Comparison of ENCODE assay signal across 29 mouse cellular contexts in genomic region chr4:132728233-132728632, GRCm38 (mm10). TPM values are rescaled to one million over a fixed set of nuclear protein-coding genes. Genes with fewer than 3 reads are reported as not detected.
DNase-seq lines count a peak whose midpoint lies in the region; ATAC-seq and TF ChIP-seq lines count a peak whose summit lies in the region.
"Had no signal": no experiment of that assay in that cellular context is flagged by ENCODE, and none has a peak within 500 bp of the region (broad histone marks: within the 10 kb centered on the region; RNA-seq: fewer than 3 reads in every experiment).

No protein-coding gene starts in this region.

- TF ChIP-seq EP300 in MEL (IDR thresholded peaks at IDR 0.05; ENCODE audit: low read depth in 1 of 2, low read length in 2 of 2) = no peak

- TF ChIP-seq CTCF in MEL (IDR thresholded peaks at IDR 0.05 in 2 of 3, conservative IDR thresholded peaks at IDR 0.05 in 1 of 3; ENCODE audit: control insufficient read depth in 1 of 3, insufficient read depth in 1 of 3, low read depth in 2 of 3, low read length in 3 of 3, poor library complexity in 1 of 3, severe bottlenecking in 1 of 3) = no peak

- no peaks in the 10 kb centered on the region for H3K27me3 ChIP-seq in heart, embryonic 10.5 days (ENCODE audit: insufficient read depth, poor library complexity, severe bottlenecking)
- H3K27me3 ChIP-seq in midbrain, embryonic 11.5 days (ENCODE audit: control insufficient read depth, insufficient read depth, low read length) = no peaks in the 10 kb centered on the region
- H3K27me3 ChIP-seq in midbrain, embryonic 16.5 days (ENCODE audit: control insufficient read depth, insufficient read depth, low read depth, low read length) = no peaks in the 10 kb centered on the region
- H3K27me3 ChIP-seq in MEL (ENCODE audit: control insufficient read depth in 1 of 2, insufficient read depth in 2 of 2, low read length in 2 of 2) = no peaks in the 10 kb centered on the region
- no peaks in the 10 kb centered on the region for H3K27me3 ChIP-seq in hindbrain, embryonic 12.5 days
- H3K27me3 ChIP-seq: CH12.LX; embryonic facial prominence, embryonic 13.5 days; embryonic facial prominence, embryonic 15.5 days; forebrain, embryonic 12.5 days; forebrain, embryonic 15.5 days had no signal

- peaks cover 15% of the 10 kb centered on the region for H3K36me3 ChIP-seq in heart, embryonic 10.5 days
- H3K36me3 ChIP-seq in midbrain, embryonic 11.5 days (ENCODE audit: control insufficient read depth, insufficient read depth, low read length) = peaks cover 3% of the 10 kb centered on the region; the same call in 1 of the 2 replicates
- peaks cover 3% of the 10 kb centered on the region; the same call in 1 of the 2 replicates for H3K36me3 ChIP-seq in midbrain, embryonic 16.5 days (ENCODE audit: control insufficient read depth, insufficient read depth, low read length)
- peaks cover 0 to 5% of the 10 kb centered on the region in 2 experiments; a peak in 2 of 4 replicates for H3K36me3 ChIP-seq in MEL (ENCODE audit: control insufficient read depth in 1 of 2, insufficient read depth in 2 of 2, low read length in 2 of 2)
- H3K36me3 ChIP-seq in hindbrain, embryonic 12.5 days = peaks cover 33% of the 10 kb centered on the region

- H3K4me2 ChIP-seq in midbrain, embryonic 11.5 days = no peak overlapping the region
- H3K4me2 ChIP-seq in midbrain, embryonic 16.5 days (ENCODE audit: low read length) = no peak overlapping the region
- H3K4me2 ChIP-seq in hindbrain, embryonic 12.5 days (replicated peaks) = no peak overlapping the region
- H3K4me2 ChIP-seq: embryonic facial prominence, embryonic 13.5 days; embryonic facial prominence, embryonic 15.5 days; forebrain, embryonic 12.5 days; forebrain, embryonic 15.5 days had no signal

- no peak overlapping the region for H3K27ac ChIP-seq in heart, embryonic 10.5 days
- no peak overlapping the region for H3K27ac ChIP-seq in midbrain, embryonic 11.5 days (ENCODE audit: low read depth, low read length)
- no peak overlapping the region for H3K27ac ChIP-seq in midbrain, embryonic 16.5 days (ENCODE audit: low read length)
- H3K27ac ChIP-seq in MEL (ENCODE audit: control insufficient read depth, low read depth, low read length) = no peak overlapping the region
- no peak overlapping the region for H3K27ac ChIP-seq in hindbrain, embryonic 12.5 days
- H3K27ac ChIP-seq: embryonic facial prominence, embryonic 13.5 days; embryonic facial prominence, embryonic 15.5 days; forebrain, embryonic 10.5 days; forebrain, embryonic 12.5 days; forebrain, embryonic 15.5 days had no signal

- no peaks in the 10 kb centered on the region for H3K79me2 ChIP-seq in MEL (ENCODE audit: control insufficient read depth, insufficient read depth, low read length, poor library complexity)

- ATAC-seq in midbrain, embryonic 11.5 days (ENCODE audit: low FRiP score) = no peak
- no peak for ATAC-seq in midbrain, embryonic 16.5 days
- ATAC-seq in granulocyte monocyte progenitor cell, adult 5-6 weeks (replicated peaks; ENCODE audit: poor library complexity, severe bottlenecking) = 0 out of 2 replicates have a peak, but pooled peaks have one; percentile 10
- ATAC-seq in hindbrain, embryonic 12.5 days (ENCODE audit: low FRiP score) = no peak
- ATAC-seq: CD4-positive, CD25-positive, alpha-beta regulatory T cell, adult 4 months; forebrain, embryonic 15.5 days; forebrain, postnatal 0 days had no signal

- no peak overlapping the region for H3K9ac ChIP-seq in midbrain, embryonic 11.5 days (ENCODE audit: low read length)
- no peak overlapping the region for H3K9ac ChIP-seq in midbrain, embryonic 16.5 days (ENCODE audit: low read depth, low read length)
- no peak overlapping the region for H3K9ac ChIP-seq in MEL (ENCODE audit: control insufficient read depth, low read depth, low read length, poor library complexity, severe bottlenecking)
- H3K9ac ChIP-seq in hindbrain, embryonic 12.5 days = no peak overlapping the region
- H3K9ac ChIP-seq: embryonic facial prominence, embryonic 13.5 days; embryonic facial prominence, embryonic 15.5 days; forebrain, embryonic 12.5 days; forebrain, embryonic 15.5 days; forebrain, postnatal 0 days had no signal

- WGBS in heart, embryonic 10.5 days = 79% methylated on average over 8 of the region's 8 CpGs
- WGBS in midbrain, embryonic 11.5 days = 89% methylated on average over 8 of the region's 8 CpGs
- 90% methylated on average over 8 of the region's 8 CpGs for WGBS in midbrain, embryonic 16.5 days
- 92% methylated on average over 8 of the region's 8 CpGs for WGBS in hindbrain, embryonic 12.5 days

- peaks cover 24% of the 10 kb centered on the region for H3K4me1 ChIP-seq in heart, embryonic 10.5 days
- H3K4me1 ChIP-seq in midbrain, embryonic 11.5 days (ENCODE audit: control insufficient read depth, insufficient read depth, low read length) = peaks cover 4% of the 10 kb centered on the region
- peaks cover 3% of the 10 kb centered on the region for H3K4me1 ChIP-seq in midbrain, embryonic 16.5 days (ENCODE audit: control insufficient read depth, insufficient read depth, low read length)
- H3K4me1 ChIP-seq in MEL (ENCODE audit: control insufficient read depth in 1 of 2, insufficient read depth in 2 of 2, low read length in 2 of 2) = peaks cover 0 to 15% of the 10 kb centered on the region in 2 experiments; a peak in 2 of 4 replicates
- peaks cover 11% of the 10 kb centered on the region for H3K4me1 ChIP-seq in hindbrain, embryonic 12.5 days

- DNase-seq in heart, adult 11 months = peak; percentile 83
- DNase-seq in heart, embryonic 10.5 days (ENCODE audit: low spot score) = no peak
- DNase-seq in midbrain, embryonic 11.5 days (ENCODE audit: low spot score, missing footprints) = peak; percentile 65
- peak; percentile 43 for DNase-seq in MEL (ENCODE audit: low read depth, low spot score)
- DNase-seq in adipocyte (ENCODE audit: low spot score) = no peak
- DNase-seq: adrenal gland, adult 8-10 months; adrenal gland, postnatal 14 days; adrenal gland, postnatal 36 days; B cell, adult 2 months; cerebellum, adult 11 months; cerebellum, adult 18-20 months; cerebellum, adult 8-10 months; cerebellum, adult 9-11 months; cerebellum, postnatal 14 days; cerebellum, postnatal 36 days; embryo, embryonic 11 days; forebrain, postnatal 0 days had no signal

- no peak for TF ChIP-seq RAD21 in MEL (IDR thresholded peaks at IDR 0.05; ENCODE audit: low read depth, low read length)

- no peak for TF ChIP-seq POLR2A in MEL (IDR thresholded peaks at IDR 0.05; ENCODE audit: control insufficient read depth in 1 of 2, insufficient read depth in 1 of 2, low read depth in 1 of 2, low read length in 2 of 2, poor library complexity in 1 of 2)

- no peak overlapping the region for H3K4me3 ChIP-seq in heart, embryonic 10.5 days
- no peak overlapping the region for H3K4me3 ChIP-seq in midbrain, embryonic 11.5 days (ENCODE audit: low read depth, low read length)
- no peak overlapping the region for H3K4me3 ChIP-seq in midbrain, embryonic 16.5 days (ENCODE audit: low read depth, low read length)
- no peak overlapping the region for H3K4me3 ChIP-seq in MEL (ENCODE audit: control insufficient read depth in 1 of 2, insufficient read depth in 1 of 2, low read depth in 2 of 2, low read length in 2 of 2)
- H3K4me3 ChIP-seq in hindbrain, embryonic 12.5 days = no peak overlapping the region
- H3K4me3 ChIP-seq: embryonic facial prominence, embryonic 13.5 days; embryonic facial prominence, embryonic 15.5 days; erythroblast, embryonic 14.5 days; forebrain, embryonic 10.5 days; forebrain, embryonic 12.5 days; forebrain, embryonic 15.5 days had no signal

- H3K9me3 ChIP-seq in heart, embryonic 10.5 days = no peaks in the 10 kb centered on the region
- no peaks in the 10 kb centered on the region for H3K9me3 ChIP-seq in midbrain, embryonic 11.5 days (ENCODE audit: control insufficient read depth, low read length)
- H3K9me3 ChIP-seq in midbrain, embryonic 16.5 days (replicated peaks; ENCODE audit: control insufficient read depth, low read length, poor library complexity, severe bottlenecking) = no peaks in the 10 kb centered on the region
- no peaks in the 10 kb centered on the region for H3K9me3 ChIP-seq in MEL (replicated peaks; ENCODE audit: insufficient read depth, low read length)
- H3K9me3 ChIP-seq in hindbrain, embryonic 12.5 days (replicated peaks) = no peaks in the 10 kb centered on the region
- H3K9me3 ChIP-seq: embryonic facial prominence, embryonic 13.5 days; embryonic facial prominence, embryonic 15.5 days; forebrain, embryonic 10.5 days; forebrain, embryonic 12.5 days; forebrain, embryonic 15.5 days; G1E had no signal

RNA-seq across cellular contexts. Expression of gene Xkr8, which starts 4.1 kb away (rescaled TPM):
- 4.8 and 5.4 TPM in 2 replicates for polyA plus RNA-seq in heart, embryonic 10.5 days (2016; fragmentation: Nextera tagmentation; extraction: Ambion mirVana)
- 3.5 and 4.5 TPM in 2 replicates for polyA plus RNA-seq in midbrain, embryonic 11.5 days (2014; fragmentation: Nextera tagmentation; extraction: Ambion mirVana)
- polyA plus RNA-seq in midbrain, embryonic 16.5 days (2015; fragmentation: Nextera tagmentation; extraction: Ambion mirVana) = 4.8 and 7.1 TPM in 2 replicates
- total RNA-seq in MEL (2012; rRNA removed) = 2.4 and 2.8 TPM in 2 replicates
- polyA plus RNA-seq in MEL (2012; ENCODE audit: insufficient read depth in 1 of 2, insufficient read length in 2 of 2, low read depth in 1 of 2, low replicate concordance in 2 of 2, missing spikeins in 1 of 2) = 1 to 10 TPM in 1 of 2 experiments, not detected in 1; 3.9 TPM
- 2.9 and 4.4 TPM in 2 replicates for total RNA-seq in granulocyte monocyte progenitor cell, adult 5-6 weeks (2014; fragmentation: Nextera tagmentation)
- total RNA-seq in granulocyte monocyte progenitor cell, adult 5-6 weeks (2017) = 5.1 and 15.0 TPM in 2 replicates
- 4.6 and 5.8 TPM in 2 replicates for polyA plus RNA-seq in hindbrain, embryonic 12.5 days (2016; fragmentation: Nextera tagmentation; extraction: Ambion mirVana)

RNA-seq across cellular contexts. Expression of gene Smpdl3b, which starts 28.8 kb away (rescaled TPM):
- 6.2 and 7.3 TPM in 2 replicates for polyA plus RNA-seq in heart, embryonic 10.5 days (2016; fragmentation: Nextera tagmentation; extraction: Ambion mirVana)
- 2.1 and 2.4 TPM in 2 replicates for polyA plus RNA-seq in midbrain, embryonic 11.5 days (2014; fragmentation: Nextera tagmentation; extraction: Ambion mirVana)
- 0.53 and 0.62 TPM in 2 replicates for polyA plus RNA-seq in midbrain, embryonic 16.5 days (2015; fragmentation: Nextera tagmentation; extraction: Ambion mirVana)
- total RNA-seq in MEL (2012; rRNA removed) = 0.20 and 0.69 TPM in 2 replicates
- polyA plus RNA-seq in MEL (2012; ENCODE audit: insufficient read depth in 1 of 2, insufficient read length in 2 of 2, low read depth in 1 of 2, low replicate concordance in 2 of 2, missing spikeins in 1 of 2) = under 1 TPM in 1 of 2 experiments, not detected in 1; 0.28 TPM
- 0.47 TPM in 1 of 2 replicates, not detected in the other for total RNA-seq in granulocyte monocyte progenitor cell, adult 5-6 weeks (2014; fragmentation: Nextera tagmentation)
- 1.7 TPM in 1 of 2 replicates, not detected in the other for total RNA-seq in granulocyte monocyte progenitor cell, adult 5-6 weeks (2017)
- polyA plus RNA-seq in hindbrain, embryonic 12.5 days (2016; fragmentation: Nextera tagmentation; extraction: Ambion mirVana) = 1.3 and 1.7 TPM in 2 replicates

RNA-seq across cellular contexts. Expression of gene Rpa2, which starts 39.9 kb away (rescaled TPM):
- polyA plus RNA-seq in heart, embryonic 10.5 days (2016; fragmentation: Nextera tagmentation; extraction: Ambion mirVana) = 107 and 131 TPM in 2 replicates
- 164 TPM in 2 replicates for polyA plus RNA-seq in midbrain, embryonic 11.5 days (2014; fragmentation: Nextera tagmentation; extraction: Ambion mirVana)
- 31.6 and 31.7 TPM in 2 replicates for polyA plus RNA-seq in midbrain, embryonic 16.5 days (2015; fragmentation: Nextera tagmentation; extraction: Ambion mirVana)
- total RNA-seq in MEL (2012; rRNA removed) = 102 and 119 TPM in 2 replicates
- polyA plus RNA-seq in MEL (2012; ENCODE audit: insufficient read depth in 1 of 2, insufficient read length in 2 of 2, low read depth in 1 of 2, low replicate concordance in 2 of 2, missing spikeins in 1 of 2) = 100 to 1,000 TPM in 1 of 2 experiments, not detected in 1; 103 TPM
- total RNA-seq in granulocyte monocyte progenitor cell, adult 5-6 weeks (2014; fragmentation: Nextera tagmentation) = 87.0 and 114 TPM in 2 replicates
- 66.8 and 69.9 TPM in 2 replicates for total RNA-seq in granulocyte monocyte progenitor cell, adult 5-6 weeks (2017)
- polyA plus RNA-seq in hindbrain, embryonic 12.5 days (2016; fragmentation: Nextera tagmentation; extraction: Ambion mirVana) = 74.5 and 83.1 TPM in 2 replicates

Comparison
In these comparisons a context has a peak if more than half of its experiments do, and no peak if none do; other contexts are left out.
1. DNase-seq: peak in heart, adult 11 months (single experiment), midbrain, embryonic 11.5 days (single experiment) and MEL (single experiment); none in heart, embryonic 10.5 days (single experiment) and adipocyte (single experiment).